Comparison of ENCODE assay signal across 7 mouse cellular contexts in genomic region chr13:102958273-102959270, GRCm38 (mm10).
DNase-seq lines count a peak whose midpoint lies in the region; ATAC-seq and TF ChIP-seq lines count a peak whose summit lies in the region.

No protein-coding gene starts in this region.

- WGBS in lung, adult 2 months = 44% methylated on average over 19 of the region's 19 CpGs
- 53% methylated on average over 19 of the region's 19 CpGs for WGBS in forebrain, embryonic 11.5 days
- WGBS in limb, embryonic 12.5 days = 49% methylated on average over 19 of the region's 19 CpGs
- 50% methylated on average over 19 of the region's 19 CpGs for WGBS in stomach, embryonic 15.5 days

- peak overlapping the region; percentile 36 for H3K4me3 ChIP-seq in lung, adult 2 months (replicated peaks; ENCODE audit: extremely low read depth, low read depth, low read length)
- peak overlapping the region; percentile 11; the same call in 1 of the 2 replicates for H3K4me3 ChIP-seq in forebrain, embryonic 11.5 days (ENCODE audit: low read depth, low read length)
- H3K4me3 ChIP-seq in limb, embryonic 12.5 days (replicated peaks) = peak overlapping the region; percentile 26
- peak overlapping the region; percentile 27 for H3K4me3 ChIP-seq in stomach, embryonic 15.5 days (replicated peaks)

- DNase-seq in lung, adult 2 months = no peak
- DNase-seq in lung, postnatal 4 days = no peak
- DNase-seq in forebrain, embryonic 11.5 days (ENCODE audit: low spot score) = no peak
- DNase-seq in T-cell, adult 2 months (ENCODE audit: low spot score) = no peak
- DNase-seq in frontal cortex, adult 2 months (ENCODE audit: extremely low spot score in 1 of 2, low spot score in 1 of 2) = no peak

- no peak for TF ChIP-seq CTCF in lung, adult 2 months (IDR thresholded peaks at IDR 0.05; ENCODE audit: insufficient read depth, low read length)

- no peak; the same call in none of the 2 replicates for ATAC-seq in forebrain, embryonic 11.5 days (replicated peaks; ENCODE audit: low FRiP score)
- ATAC-seq in limb, embryonic 12.5 days (ENCODE audit: insufficient number of reproducible peaks, insufficient read depth, low FRiP score, low TSS enrichment, low read depth) = no peak
- no peak for ATAC-seq in stomach, embryonic 15.5 days (ENCODE audit: insufficient read depth, low FRiP score, low read depth)

- no peaks in the 10 kb centered on the region for H3K27me3 ChIP-seq in forebrain, embryonic 11.5 days (ENCODE audit: control insufficient read depth, insufficient read depth, low read length)
- peaks cover 6% of the 10 kb centered on the region for H3K27me3 ChIP-seq in limb, embryonic 12.5 days
- H3K27me3 ChIP-seq in stomach, embryonic 15.5 days (replicated peaks) = no peaks in the 10 kb centered on the region

- peak overlapping the region; percentile 49 for H3K4me2 ChIP-seq in forebrain, embryonic 11.5 days (ENCODE audit: low read depth, low read length, severe bottlenecking)
- peak overlapping the region; percentile 59 for H3K4me2 ChIP-seq in limb, embryonic 12.5 days
- peak overlapping the region; percentile 50 for H3K4me2 ChIP-seq in stomach, embryonic 15.5 days

- no peaks in the 10 kb centered on the region for H3K9me3 ChIP-seq in forebrain, embryonic 11.5 days (ENCODE audit: control insufficient read depth, low read length)
- H3K9me3 ChIP-seq in limb, embryonic 12.5 days = no peaks in the 10 kb centered on the region
- H3K9me3 ChIP-seq in stomach, embryonic 15.5 days = no peaks in the 10 kb centered on the region

- no peaks in the 10 kb centered on the region; the same call in 1 of the 2 replicates for H3K4me1 ChIP-seq in lung, adult 2 months (ENCODE audit: control insufficient read depth, insufficient read depth, low read length)
- 0 out of 2 replicates have a peak, but pooled peaks cover 1% of the 10 kb centered on the region for H3K4me1 ChIP-seq in forebrain, embryonic 11.5 days (replicated peaks; ENCODE audit: control insufficient read depth, insufficient read depth, low read length)
- H3K4me1 ChIP-seq in limb, embryonic 12.5 days (replicated peaks) = peaks cover 8% of the 10 kb centered on the region; the same call in 1 of the 2 replicates
- H3K4me1 ChIP-seq in stomach, embryonic 15.5 days = peaks cover 10% of the 10 kb centered on the region; the same call in 1 of the 2 replicates

- H3K9ac ChIP-seq in forebrain, embryonic 11.5 days (ENCODE audit: low read length) = no peak overlapping the region
- 0 out of 2 replicates have a peak overlapping the region, but pooled peaks have one; percentile 8 for H3K9ac ChIP-seq in limb, embryonic 12.5 days (replicated peaks)
- H3K9ac ChIP-seq in stomach, embryonic 15.5 days = no peak overlapping the region

- H3K27ac ChIP-seq in forebrain, embryonic 11.5 days (ENCODE audit: low read depth, low read length) = no peak overlapping the region
- no peak overlapping the region for H3K27ac ChIP-seq in limb, embryonic 12.5 days
- H3K27ac ChIP-seq in stomach, embryonic 15.5 days = peak overlapping the region; percentile 31; the same call in 1 of the 2 replicates

- no peaks in the 10 kb centered on the region for H3K36me3 ChIP-seq in forebrain, embryonic 11.5 days (ENCODE audit: control insufficient read depth, insufficient read depth, low read length)
- H3K36me3 ChIP-seq in limb, embryonic 12.5 days = no peaks in the 10 kb centered on the region
- no peaks in the 10 kb centered on the region for H3K36me3 ChIP-seq in stomach, embryonic 15.5 days

- TF ChIP-seq POLR2A in lung, adult 2 months (IDR thresholded peaks at IDR 0.05; ENCODE audit: borderline replicate concordance, extremely low read depth, low read depth, low read length) = no peak
